Mouse (Mus musculus) heart, embryonic 12.5 days (tissue): ENCODE measurements around the gene Dgcr2. TPM values are rescaled to one million over a fixed set of nuclear protein-coding genes. Genes with fewer than 3 reads are reported as not detected.

Experiments used
- ATAC-seq: fragments of 200-750 bp; cut with Nextera tagmentation; 2 replicates; pipeline ENCODE4 v1.8.0; 2017; ENCODE audit warnings: moderate TSS enrichment, moderate library complexity; ENCODE audit not compliant: insufficient number of reproducible peaks, low FRiP score
- H3K27ac ChIP-seq: fragments of 300-500 bp; sonication (generic); 2 replicates; pipeline ENCODE4 v1.5.1; 2016; ENCODE audit warnings: mild to moderate bottlenecking, moderate library complexity; ENCODE audit not compliant: poor library complexity, severe bottlenecking
- H3K27me3 ChIP-seq: fragments of 300-500 bp; sonication (generic); replicated peaks from 2 replicates; pipeline ENCODE4 v1.6.1; 2016; ENCODE audit warnings: mild to moderate bottlenecking, moderate library complexity
- H3K36me3 ChIP-seq: fragments of 300-500 bp; sonication (generic); 2 replicates; pipeline ENCODE4 v1.6.1; 2016; ENCODE audit warnings: mild to moderate bottlenecking, moderate library complexity
- H3K4me1 ChIP-seq: fragments of 300-500 bp; sonication (generic); replicated peaks from 2 replicates; pipeline ENCODE4 v1.6.1; 2016; ENCODE audit warnings: mild to moderate bottlenecking
- H3K4me2 ChIP-seq: fragments of 300-500 bp; sonication (generic); 2 replicates; pipeline ENCODE4 v1.6.1; 2016; ENCODE audit warnings: mild to moderate bottlenecking, moderate library complexity
- H3K4me3 ChIP-seq: fragments of 300-500 bp; sonication (generic); 2 replicates; pipeline ENCODE4 v1.5.1; 2016; ENCODE audit warnings: mild to moderate bottlenecking
- H3K9ac ChIP-seq: fragments of 300-500 bp; sonication (generic); 2 replicates; pipeline ENCODE4 v1.6.1; 2016; ENCODE audit warnings: mild to moderate bottlenecking, moderate library complexity
- H3K9me3 ChIP-seq: fragments of 300-500 bp; sonication (generic); replicated peaks from 2 replicates; pipeline ENCODE4 v1.6.1; 2016; ENCODE audit warnings: mild to moderate bottlenecking, moderate library complexity
- WGBS: fragments of 180-500 bp; shearing (Covaris S2); methylation state at CpG from one replicate; pipeline ENCODE4 v1.1.7; 2016; 5-methylcytosine and 5-hydroxymethylcytosine counted together
- polyA plus RNA-seq: library from polyadenylated mRNA; unstranded; fragments of >200 nt; fragmentation: Nextera tagmentation; extraction: Ambion mirVana; gene quantifications from 2 replicates; pipeline ENCODE4 v1.2.1, GENCODE M21; 2016

Dgcr2 gene
- polyA plus RNA-seq, 1 experiment from 2014 or later: 54.5 TPM

- H3K36me3 ChIP-seq: peaks cover 5% of the 10 kb centered on the region
- no peaks in the 10 kb centered on the region for H3K9me3 ChIP-seq
- peak overlapping the region; percentile 83 for H3K9ac ChIP-seq
- peaks cover 55% of the 10 kb centered on the region for H3K4me1 ChIP-seq
- peak overlapping the region; percentile 77 for H3K27ac ChIP-seq
- peak overlapping the region; percentile 78 for H3K4me2 ChIP-seq
- H3K27me3 ChIP-seq: peaks cover 65% of the 10 kb centered on the region
- H3K4me3 ChIP-seq: peak overlapping the region; percentile 64
- ATAC-seq: peak; percentile 51
- WGBS: 4% methylated on average over 39 of the region's 45 CpGs
Observed at GRCm38 (mm10) chr16:17798321-17799180, 99.8 kb downstream of the Dgcr2 start.

- Histone ChIP-seq H3K4me3 (peak overlapping the region; percentile 64), H3K27ac (peak overlapping the region; percentile 77), H3K27me3 (peaks cover 59% of the 10 kb centered on the region), H3K36me3 (peaks cover 12% of the 10 kb centered on the region), H3K4me2 (peak overlapping the region; percentile 78), H3K4me1 (peaks cover 49% of the 10 kb centered on the region), H3K9me3 (no peaks in the 10 kb centered on the region), H3K9ac (peak overlapping the region; percentile 83)
- ATAC-seq: peak; percentile 11; the same call in 1 of the 2 replicates
- WGBS: 4% methylated on average over 29 of the region's 29 CpGs
Observed at GRCm38 (mm10) chr16:17797812-17798311, 100.5 kb downstream of the Dgcr2 start.

GRCm38 (mm10) chr16:17796971-17797811, 101.2 kb downstream of the Dgcr2 start, which contains the start of gene Scarf2:
Gene Scarf2 (plus strand): TSS chr16:17797282.
- Histone ChIP-seq H3K36me3 (peaks cover 18% of the 10 kb centered on the region), H3K27ac (peak within 1 kb of the TSS; percentile 77), H3K9me3 (no peaks in the 10 kb centered on the region), H3K4me1 (peaks cover 42% of the 10 kb centered on the region), H3K4me2 (peak within 1 kb of the TSS; percentile 78), H3K27me3 (peaks cover 52% of the 10 kb centered on the region), H3K9ac (peak within 1 kb of the TSS; percentile 83), H3K4me3 (peak within 1 kb of the TSS; percentile 64)
- 1% methylated on average over 71 of the region's 81 CpGs for WGBS
- ATAC-seq: peak; percentile 69

GRCm38 (mm10) chr16:17796519-17796918, 101.8 kb downstream of the Dgcr2 start:
- peaks cover 45% of the 10 kb centered on the region for H3K27me3 ChIP-seq
- ATAC-seq: no peak

GRCm38 (mm10) chr16:17795643-17796042, 102.7 kb downstream of the Dgcr2 start:
- Histone ChIP-seq H3K4me1 (peaks cover 35% of the 10 kb centered on the region), H3K4me3 (no peak overlapping the region), H3K36me3 (peaks cover 30% of the 10 kb centered on the region), H3K27ac (no peak overlapping the region), H3K27me3 (peaks cover 36% of the 10 kb centered on the region), H3K9ac (no peak overlapping the region), H3K9me3 (no peaks in the 10 kb centered on the region), H3K4me2 (no peak overlapping the region)
- ATAC-seq: no peak
- 63% methylated on average over 5 of the region's 5 CpGs for WGBS

More at GRCm38 (mm10) chr16:17796519-17796918, 101.8 kb downstream of the Dgcr2 start:
- Histone ChIP-seq H3K4me1 (peaks cover 35% of the 10 kb centered on the region), H3K9me3 (no peaks in the 10 kb centered on the region), H3K27ac (no peak overlapping the region), H3K4me2 (peak overlapping the region; percentile 78), H3K36me3 (peaks cover 24% of the 10 kb centered on the region), H3K4me3 (peak overlapping the region; percentile 64), H3K9ac (peak overlapping the region; percentile 83; the same call in 1 of the 2 replicates)

- WGBS: 84% methylated on average over 4 of the region's 4 CpGs
- Histone ChIP-seq H3K9me3 (no peaks in the 10 kb centered on the region), H3K27ac (no peak overlapping the region), H3K4me2 (no peak overlapping the region), H3K36me3 (peaks cover 44% of the 10 kb centered on the region), H3K4me3 (no peak overlapping the region), H3K27me3 (peaks cover 20% of the 10 kb centered on the region), H3K4me1 (peaks cover 27% of the 10 kb centered on the region), H3K9ac (no peak overlapping the region)
- no peak for ATAC-seq
Observed at GRCm38 (mm10) chr16:17794047-17794446, 104.3 kb downstream of the Dgcr2 start.

- Histone ChIP-seq H3K27ac (no peak overlapping the region), H3K9me3 (no peaks in the 10 kb centered on the region), H3K4me3 (no peak overlapping the region), H3K4me1 (peaks cover 16% of the 10 kb centered on the region), H3K9ac (no peak overlapping the region), H3K4me2 (no peak overlapping the region), H3K36me3 (peaks cover 56% of the 10 kb centered on the region), H3K27me3 (peaks cover 17% of the 10 kb centered on the region)
- ATAC-seq: no peak
- WGBS: 70% methylated on average over 3 of the region's 3 CpGs
Observed at GRCm38 (mm10) chr16:17792728-17793127, 105.6 kb downstream of the Dgcr2 start.

Other genes with a start within 250 kb of the Dgcr2 start
- 36.9 and 39.9 TPM in 2 replicates for gene Med15, start 165.7 kb downstream of the Dgcr2 start, polyA plus RNA-seq
- gene Klhl22, start 138.9 kb downstream of the Dgcr2 start, polyA plus RNA-seq: 42.7 and 44.4 TPM in 2 replicates
- gene Scarf2, start 101.3 kb downstream of the Dgcr2 start, polyA plus RNA-seq: 15.8 and 17.4 TPM in 2 replicates
- not detected in 2 replicates for gene B830017H08Rik, start 65.4 kb downstream of the Dgcr2 start, polyA plus RNA-seq
- 1.5 and 1.7 TPM in 2 replicates for gene Car15, start 60.2 kb downstream of the Dgcr2 start, polyA plus RNA-seq
- gene Gm20518, start 6.9 kb downstream of the Dgcr2 start, polyA plus RNA-seq: 0.19 and 0.32 TPM in 2 replicates
- gene Tssk1, start 4.3 kb downstream of the Dgcr2 start, polyA plus RNA-seq: 0.04 and 0.05 TPM in 2 replicates
- gene Tssk2, start 75 bp upstream of the Dgcr2 start, polyA plus RNA-seq: not detected in 2 replicates
- gene Ess2, start 12.8 kb upstream of the Dgcr2 start, polyA plus RNA-seq: 30.2 and 31.6 TPM in 2 replicates
- gene Gsc2, start 16.5 kb upstream of the Dgcr2 start, polyA plus RNA-seq: not detected in 2 replicates
- gene Slc25a1, start 29.7 kb upstream of the Dgcr2 start, polyA plus RNA-seq: 37.6 and 37.8 TPM in 2 replicates
- gene Vpreb2, start 81.9 kb upstream of the Dgcr2 start, polyA plus RNA-seq: not detected in 2 replicates
- 56.7 and 59.2 TPM in 2 replicates for gene Dgcr6, start 154.3 kb upstream of the Dgcr2 start, polyA plus RNA-seq
- 7.8 and 8.7 TPM in 2 replicates for gene Prodh, start 191.6 kb upstream of the Dgcr2 start, polyA plus RNA-seq
- 0.40 and 0.44 TPM in 2 replicates for gene Rtn4r, start 229.1 kb upstream of the Dgcr2 start, polyA plus RNA-seq